Mouse (Mus musculus) embryonic fibroblast, embryonic 13.5 days (primary cell): ENCODE results near the gene Rbm5.
A peak's percentile ranks its signal among the peaks of the same experiment; 100 is the strongest.

Source experiments
- CTCF ChIP-seq: IDR thresholded peaks from 2 replicates; pipeline ENCODE4 v1.5.1; 2011; ENCODE audit warnings: mild to moderate bottlenecking, control low read depth, low read length, moderate library complexity, borderline replicate concordance; ENCODE audit not compliant: insufficient read depth
- POLR2A ChIP-seq: IDR thresholded peaks from 2 replicates; pipeline ENCODE4 v1.6.1; 2011; ENCODE audit warnings: low read depth, mild to moderate bottlenecking, control low read depth, low read length, moderate library complexity

GRCm38 (mm10) chr9:107738841-107739202, 32.0 kb downstream of the Rbm5 start:
- 0 out of 2 replicates have a peak, but pooled peaks have one; percentile 19 for TF ChIP-seq CTCF
- TF ChIP-seq POLR2A = no peak
